Mouse (Mus musculus): ENCODE data around the gene Emc8.

GRCm38 (mm10) chr8:120673298-120673697 lies 4.9 kb upstream of the Emc8 start:
- TF ChIP-seq CTCF (IDR thresholded peaks at IDR 0.05; ENCODE audit: insufficient read depth, low read depth, low read length) (no peak), POLR2A (IDR thresholded peaks at IDR 0.05; ENCODE audit: insufficient read depth, low read depth, low read length) (no peak)
